Mouse (Mus musculus): ENCODE data around the gene Cd96. TPM values are rescaled to one million over a fixed set of nuclear protein-coding genes. Genes with fewer than 3 reads are reported as not detected.

Cd96 gene
- polyA plus RNA-seq, 1 experiment: not detected

GRCm38 (mm10) chr16:45990901-45991676, 129.0 kb downstream of the Cd96 start:
- H3K36me3 ChIP-seq (ENCODE audit: control insufficient read depth, insufficient read depth): no peaks in the 10 kb centered on the region
- H3K4me2 ChIP-seq (ENCODE audit: low read depth): no peak overlapping the region
- no peaks in the 10 kb centered on the region for H3K27me3 ChIP-seq (ENCODE audit: control insufficient read depth, insufficient read depth, insufficient read length)
- no peak overlapping the region for H3K4me3 ChIP-seq
- H3K79me2 ChIP-seq (ENCODE audit: control insufficient read depth, insufficient read depth): no peaks in the 10 kb centered on the region
- no peak for TF ChIP-seq USF1 (IDR thresholded peaks at IDR 0.05; ENCODE audit: low read depth)
- TF ChIP-seq TCF12 (IDR thresholded peaks at IDR 0.05; ENCODE audit: insufficient read depth, poor library complexity, severe bottlenecking): no peak
- TF ChIP-seq MYOG (IDR thresholded peaks at IDR 0.05; ENCODE audit: control insufficient read depth in 1 of 3, insufficient read depth in 1 of 3, insufficient read length in 2 of 3, low read depth in 2 of 3): no peak
- TF ChIP-seq E2F4 (IDR thresholded peaks at IDR 0.05; ENCODE audit: insufficient read depth): no peak
- TF ChIP-seq REST (IDR thresholded peaks at IDR 0.05; ENCODE audit: insufficient read depth, insufficient read length): no peak
- TF ChIP-seq POLR2A (IDR thresholded peaks at IDR 0.05; ENCODE audit: insufficient read length, low read depth): no peak
- no peak for TF ChIP-seq CEBPB (IDR thresholded peaks at IDR 0.05; ENCODE audit: insufficient read depth, poor library complexity, severe bottlenecking)
- TF ChIP-seq MYOD1 (IDR thresholded peaks at IDR 0.05; ENCODE audit: control insufficient read depth in 1 of 3, insufficient read length in 2 of 3, low read depth in 2 of 3): no peak
- no peak for TF ChIP-seq SRF (IDR thresholded peaks at IDR 0.05; ENCODE audit: control insufficient read depth, insufficient read length, low read depth)
- TF ChIP-seq MAX (IDR thresholded peaks at IDR 0.05; ENCODE audit: low read depth): no peak
- no peak for TF ChIP-seq TCF3 (IDR thresholded peaks at IDR 0.05; ENCODE audit: insufficient read length, low read depth)
- TF ChIP-seq POLR2AphosphoS2 (IDR thresholded peaks at IDR 0.05; ENCODE audit: insufficient read length, low read depth): no peak
- no peak overlapping the region for H3ac ChIP-seq (ENCODE audit: control insufficient read depth, insufficient read length)

- Histone ChIP-seq H3ac (ENCODE audit: control insufficient read depth, insufficient read length) (no peak overlapping the region), H3K27me3 (ENCODE audit: control insufficient read depth, insufficient read depth, insufficient read length) (no peaks in the 10 kb centered on the region), H3K4me2 (ENCODE audit: low read depth) (no peak overlapping the region), H3K36me3 (ENCODE audit: control insufficient read depth, insufficient read depth) (no peaks in the 10 kb centered on the region), H3K4me3 (no peak overlapping the region), H3K79me2 (ENCODE audit: control insufficient read depth, insufficient read depth) (no peaks in the 10 kb centered on the region)
- no peak for TF ChIP-seq MAX (IDR thresholded peaks at IDR 0.05; ENCODE audit: low read depth)
- TF ChIP-seq TCF3 (IDR thresholded peaks at IDR 0.05; ENCODE audit: insufficient read length, low read depth): no peak
- no peak for TF ChIP-seq REST (IDR thresholded peaks at IDR 0.05; ENCODE audit: insufficient read depth, insufficient read length)
- TF ChIP-seq MYOG (IDR thresholded peaks at IDR 0.05; ENCODE audit: control insufficient read depth in 1 of 3, insufficient read depth in 1 of 3, insufficient read length in 2 of 3, low read depth in 2 of 3): no peak
- no peak for TF ChIP-seq E2F4 (IDR thresholded peaks at IDR 0.05; ENCODE audit: insufficient read depth)
- no peak for TF ChIP-seq POLR2A (IDR thresholded peaks at IDR 0.05; ENCODE audit: insufficient read length, low read depth)
- TF ChIP-seq MYOD1 (IDR thresholded peaks at IDR 0.05; ENCODE audit: control insufficient read depth in 1 of 3, insufficient read length in 2 of 3, low read depth in 2 of 3): no peak
- no peak for TF ChIP-seq USF1 (IDR thresholded peaks at IDR 0.05; ENCODE audit: low read depth)
- TF ChIP-seq CEBPB (IDR thresholded peaks at IDR 0.05; ENCODE audit: insufficient read depth, poor library complexity, severe bottlenecking): no peak
- no peak for TF ChIP-seq POLR2AphosphoS2 (IDR thresholded peaks at IDR 0.05; ENCODE audit: insufficient read length, low read depth)
- no peak for TF ChIP-seq TCF12 (IDR thresholded peaks at IDR 0.05; ENCODE audit: insufficient read depth, poor library complexity, severe bottlenecking)
- no peak for TF ChIP-seq SRF (IDR thresholded peaks at IDR 0.05; ENCODE audit: control insufficient read depth, insufficient read length, low read depth)
Measured at GRCm38 (mm10) chr16:45986236-45986635, 133.8 kb downstream of the Cd96 start.

Other genes with a start within 250 kb of the Cd96 start
- 25.7 TPM for gene Phldb2, start 166.7 kb downstream of the Cd96 start, polyA plus RNA-seq (2012; fragmentation: generic; extraction: Trizol)
- 0.90 TPM for gene Plcxd2, start 110.0 kb downstream of the Cd96 start, polyA plus RNA-seq (2012; fragmentation: generic; extraction: Trizol)
- gene Gm4737, start 34.8 kb upstream of the Cd96 start, polyA plus RNA-seq (2012; fragmentation: generic; extraction: Trizol): 122 TPM

Measured in myocyte (in vitro differentiated cells).